Mouse (Mus musculus) MEL (cell line): Measurements from ENCODE around the gene Tmem130. TPM values are rescaled to one million over a fixed set of nuclear protein-coding genes. Genes with fewer than 3 reads are reported as not detected.

Experiments used
- DNase-seq: peaks from one replicate; pipeline ENCODE4 v3.0.0; 2011; ENCODE audit warnings: low read depth, low spot score
- H3K27ac ChIP-seq: 2 replicates; pipeline ENCODE4 v1.5.1; 2012; ENCODE audit warnings: low read depth, mild to moderate bottlenecking, control low read depth, low read length, moderate library complexity; ENCODE audit not compliant: control insufficient read depth
- H3K27me3 ChIP-seq, 2 experiments: fragments of 150-350 bp in 1 of 2; sonication (generic) in 1 of 2; 2 replicates each; pipeline ENCODE4 v1.6.1; 2012; ENCODE audit warnings: low read length in 2 of 2, mild to moderate bottlenecking in 2 of 2, improper control_type of control experiment in 1 of 2, moderate library complexity in 1 of 2; ENCODE audit not compliant: insufficient read depth in 2 of 2, control insufficient read depth in 1 of 2
- H3K36me3 ChIP-seq, 2 experiments: 2 replicates each; pipeline ENCODE4 v1.6.1; 2012 to 2014; ENCODE audit warnings: low read length in 2 of 2, improper control_type of control experiment in 1 of 2, inconsistent platforms in 1 of 2, mild to moderate bottlenecking in 1 of 2; ENCODE audit not compliant: insufficient read depth in 2 of 2, control insufficient read depth in 1 of 2
- H3K4me1 ChIP-seq, 2 experiments: fragments of 150-350 bp in 1 of 2; sonication (generic) in 1 of 2; 2 replicates each; pipeline ENCODE4 v1.6.1; 2012; ENCODE audit warnings: low read length in 2 of 2, improper control_type of control experiment in 1 of 2, mild to moderate bottlenecking in 1 of 2; ENCODE audit not compliant: insufficient read depth in 2 of 2, control insufficient read depth in 1 of 2
- H3K4me3 ChIP-seq, 2 experiments: fragments of 150-350 bp in 1 of 2; sonication (generic) in 1 of 2; 2 replicates each; pipeline ENCODE4 v1.5.1; 2012; ENCODE audit warnings: low read depth in 2 of 2, low read length in 2 of 2, mild to moderate bottlenecking in 2 of 2, moderate library complexity in 2 of 2, control low read depth in 1 of 2, improper control_type of control experiment in 1 of 2; ENCODE audit not compliant: control insufficient read depth in 1 of 2, insufficient read depth in 1 of 2
- H3K79me2 ChIP-seq: 2 replicates; pipeline ENCODE4 v1.6.1; 2012; ENCODE audit warnings: mild to moderate bottlenecking, low read length, moderate library complexity; ENCODE audit not compliant: control insufficient read depth, poor library complexity, insufficient read depth
- H3K9ac ChIP-seq: 2 replicates; pipeline ENCODE4 v1.6.1; 2012; ENCODE audit warnings: low read depth, mild to moderate bottlenecking, control low read depth, low read length, moderate library complexity; ENCODE audit not compliant: control insufficient read depth, poor library complexity, severe bottlenecking
- H3K9me3 ChIP-seq: fragments of 150-350 bp; sonication (generic); replicated peaks from 2 replicates; pipeline ENCODE4 v1.6.1; 2012; ENCODE audit warnings: mild to moderate bottlenecking, low read length, improper control_type of control experiment, moderate library complexity; ENCODE audit not compliant: insufficient read depth
- BHLHE40 ChIP-seq: IDR thresholded peaks from 2 replicates; pipeline ENCODE4 v1.6.1; 2012; ENCODE audit warnings: low read depth, mild to moderate bottlenecking, inconsistent platforms, low read length, improper control_type of control experiment, borderline replicate concordance
- CHD1 ChIP-seq: IDR thresholded peaks from 2 replicates; pipeline ENCODE4 v1.6.1; 2012; ENCODE audit warnings: low read depth, mild to moderate bottlenecking, inconsistent platforms, low read length, improper control_type of control experiment
- CHD2 ChIP-seq: IDR thresholded peaks from 2 replicates; pipeline ENCODE4 v1.6.1; 2011; ENCODE audit warnings: low read length, improper control_type of control experiment
- CTCF ChIP-seq, 3 experiments: IDR thresholded peaks in 2 of 3; conservative IDR thresholded peaks in 1 of 3; 2 replicates each; pipeline ENCODE4 v1.5.1; 2011 to 2012; ENCODE audit warnings: low read length in 3 of 3, low read depth in 2 of 3, mild to moderate bottlenecking in 2 of 3, improper control_type of control experiment in 1 of 3, inconsistent platforms in 1 of 3, mixed read lengths in 1 of 3, moderate library complexity in 1 of 3; ENCODE audit not compliant: control insufficient read depth in 1 of 3, insufficient read depth in 1 of 3, poor library complexity in 1 of 3, severe bottlenecking in 1 of 3
- E2F4 ChIP-seq: IDR thresholded peaks from 2 replicates; pipeline ENCODE4 v1.6.1; 2011; ENCODE audit warnings: low read depth, low read length, improper control_type of control experiment, borderline replicate concordance
- ELF1 ChIP-seq: IDR thresholded peaks from 2 replicates; pipeline ENCODE4 v1.6.1; 2014; ENCODE audit warnings: low read depth, mild to moderate bottlenecking, inconsistent platforms, low read length, improper control_type of control experiment, moderate library complexity
- EP300 ChIP-seq, 2 experiments: IDR thresholded peaks; 2 replicates each; pipeline ENCODE4 v1.6.1; 2011; ENCODE audit warnings: improper control_type of control experiment in 2 of 2, low read length in 2 of 2, low read depth in 1 of 2, mild to moderate bottlenecking in 1 of 2
- ETS1 ChIP-seq: IDR thresholded peaks from 2 replicates; pipeline ENCODE4 v1.6.1; 2012; ENCODE audit warnings: low read depth, mild to moderate bottlenecking, inconsistent platforms, low read length, improper control_type of control experiment, moderate library complexity
- GATA1 ChIP-seq: IDR thresholded peaks from 2 replicates; pipeline ENCODE4 v1.6.1; 2011; ENCODE audit warnings: low read depth, low read length, improper control_type of control experiment
- JUND ChIP-seq: IDR thresholded peaks from 2 replicates; pipeline ENCODE4 v1.6.1; 2011; ENCODE audit warnings: low read depth, mild to moderate bottlenecking, improper control_type of control experiment, low read length
- KAT2A ChIP-seq: conservative IDR thresholded peaks from 2 replicates; pipeline ENCODE4 v1.6.1; 2012; ENCODE audit warnings: low read depth, low read length, improper control_type of control experiment, inconsistent platforms
- MAFK ChIP-seq: IDR thresholded peaks from 2 replicates; pipeline ENCODE4 v1.6.1; 2011; ENCODE audit warnings: low read depth, mild to moderate bottlenecking, low read length, improper control_type of control experiment, borderline replicate concordance
- MAX ChIP-seq: IDR thresholded peaks from 2 replicates; pipeline ENCODE4 v1.6.1; 2011; ENCODE audit warnings: low read length, improper control_type of control experiment
- MYB ChIP-seq: IDR thresholded peaks from 2 replicates; pipeline ENCODE4 v1.6.1; 2011; ENCODE audit warnings: mild to moderate bottlenecking, low read depth, low read length, improper control_type of control experiment
- MYC ChIP-seq: IDR thresholded peaks from 2 replicates; pipeline ENCODE4 v1.6.1; 2011; ENCODE audit warnings: low read depth, mild to moderate bottlenecking, low read length, improper control_type of control experiment, moderate library complexity
- NELFE ChIP-seq: IDR thresholded peaks from 2 replicates; pipeline ENCODE4 v1.6.1; 2011; ENCODE audit warnings: low read depth, low read length, improper control_type of control experiment
- POLR2A ChIP-seq, 2 experiments: IDR thresholded peaks; 2 replicates each; pipeline ENCODE4 v1.6.1; 2011 to 2012; ENCODE audit warnings: low read length in 2 of 2, mild to moderate bottlenecking in 2 of 2, control low read depth in 1 of 2, improper control_type of control experiment in 1 of 2, low read depth in 1 of 2, moderate library complexity in 1 of 2; ENCODE audit not compliant: control insufficient read depth in 1 of 2, insufficient read depth in 1 of 2, poor library complexity in 1 of 2
- SIN3A ChIP-seq: IDR thresholded peaks from 2 replicates; pipeline ENCODE4 v1.6.1; 2012; ENCODE audit warnings: low read length, improper control_type of control experiment, inconsistent platforms
- SMC3 ChIP-seq: IDR thresholded peaks from 2 replicates; pipeline ENCODE4 v1.6.1; 2011; ENCODE audit warnings: low read depth, low read length, improper control_type of control experiment
- TAL1 ChIP-seq: IDR thresholded peaks from 2 replicates; pipeline ENCODE4 v1.6.1; 2012; ENCODE audit warnings: mild to moderate bottlenecking, inconsistent platforms, low read length, moderate library complexity, mixed read lengths
- TCF12 ChIP-seq: IDR thresholded peaks from 2 replicates; pipeline ENCODE4 v1.6.1; 2014; ENCODE audit warnings: low read depth, mild to moderate bottlenecking, inconsistent platforms, low read length, improper control_type of control experiment, moderate library complexity
- UBTF ChIP-seq: IDR thresholded peaks from 2 replicates; pipeline ENCODE4 v1.6.1; 2012; ENCODE audit warnings: low read depth, mild to moderate bottlenecking, inconsistent platforms, low read length, improper control_type of control experiment, moderate library complexity, borderline replicate concordance; ENCODE audit not compliant: insufficient read depth
- USF1 ChIP-seq: IDR thresholded peaks from 2 replicates; pipeline ENCODE4 v1.6.1; 2014; ENCODE audit warnings: low read depth, mild to moderate bottlenecking, inconsistent platforms, low read length, improper control_type of control experiment, moderate library complexity
- polyA plus RNA-seq, 2 experiments: library from polyadenylated mRNA; stranded (reverse) in 1 of 2; unstranded in 1 of 2; fragments of >175 nt in 1 of 2; fragments of >200 nt in 1 of 2; gene quantifications; 2 replicates each; pipeline versions ENCODE4 v1.2.1 to v1.2.4; 2012; ENCODE audit warnings: low replicate concordance in 2 of 2, low read depth in 1 of 2; ENCODE audit not compliant: insufficient read length in 2 of 2, insufficient read depth in 1 of 2, missing spikeins in 1 of 2
- total RNA-seq: library from RNA; depleted of rRNA; stranded (reverse); fragments of 300-350 nt; gene quantifications from 2 replicates; pipeline ENCODE4 v1.2.3, GENCODE M21; 2012

The Tmem130 gene
- total and polyA plus RNA-seq, 3 experiments = 0.14 TPM; not detected in 2

GRCm38 (mm10) chr5:144780654-144781053 is 19.0 kb upstream of the Tmem130 start:
- Histone ChIP-seq H3K9ac (no peak overlapping the region), H3K36me3 (peaks cover 0 to 17% of the 10 kb centered on the region in 2 experiments; a peak in 2 of 4 replicates), H3K4me1 (no peaks in the 10 kb centered on the region), H3K9me3 (no peaks in the 10 kb centered on the region), H3K27me3 (no peaks in the 10 kb centered on the region), H3K4me3 (no peak overlapping the region), H3K27ac (no peak overlapping the region), H3K79me2 (no peaks in the 10 kb centered on the region)
- TF ChIP-seq CHD1 (no peak), BHLHE40 (no peak), SIN3A (no peak), E2F4 (no peak), SMC3 (no peak)
- no peak for DNase-seq

GRCm38 (mm10) chr5:144773231-144773630 is 11.6 kb upstream of the Tmem130 start:
- Histone ChIP-seq H3K27ac (no peak overlapping the region), H3K4me1 (peaks cover 5 to 7% of the 10 kb centered on the region in 2 experiments; a peak in 3 of 4 replicates), H3K9ac (no peak overlapping the region), H3K36me3 (peaks cover 7 to 10% of the 10 kb centered on the region in 2 experiments), H3K27me3 (no peaks in the 10 kb centered on the region), H3K79me2 (peaks cover 16% of the 10 kb centered on the region), H3K9me3 (no peaks in the 10 kb centered on the region), H3K4me3 (no peak overlapping the region)
- DNase-seq = peak; percentile 24
- TF ChIP-seq CTCF (IDR thresholded peaks at IDR 0.05 in 2 of 3, conservative IDR thresholded peaks at IDR 0.05 in 1 of 3; ENCODE audit: control insufficient read depth in 1 of 3, insufficient read depth in 1 of 3, low read depth in 2 of 3, low read length in 3 of 3, poor library complexity in 1 of 3, severe bottlenecking in 1 of 3) (peak in 2 of 3 experiments; percentile 22 to 30; a peak in 4 of 6 replicates), MYC (no peak)

- H3K9me3 ChIP-seq = no peaks in the 10 kb centered on the region
- H3K9ac ChIP-seq = peak overlapping the region; percentile 99
- H3K27me3 ChIP-seq = no peaks in the 10 kb centered on the region
- H3K4me1 ChIP-seq = peaks cover 7 to 9% of the 10 kb centered on the region in 2 experiments
- H3K36me3 ChIP-seq = peaks cover 3 to 10% of the 10 kb centered on the region in 2 experiments; a peak in 3 of 4 replicates
- H3K27ac ChIP-seq = peak overlapping the region; percentile 91
- H3K79me2 ChIP-seq = peaks cover 18% of the 10 kb centered on the region
- H3K4me3 ChIP-seq = peak overlapping the region; percentile 72 to 96
- peak; percentile 78 for DNase-seq
- TF ChIP-seq KAT2A = no peak
- TF ChIP-seq CTCF (IDR thresholded peaks at IDR 0.05 in 2 of 3, conservative IDR thresholded peaks at IDR 0.05 in 1 of 3; ENCODE audit: control insufficient read depth in 1 of 3, insufficient read depth in 1 of 3, low read depth in 2 of 3, low read length in 3 of 3, poor library complexity in 1 of 3, severe bottlenecking in 1 of 3) = 0 out of 6 replicates have a peak, but pooled peaks of 1 of the 3 experiments have one; percentile 4
- 0 out of 2 replicates have a peak, but pooled peaks have one; percentile 13 for TF ChIP-seq MAFK
- TF ChIP-seq MYB = peak; percentile 26; the same call in 1 of the 2 replicates
- peak; percentile 56 for TF ChIP-seq GATA1
- TF ChIP-seq ETS1 = 0 out of 2 replicates have a peak, but pooled peaks have one; percentile 13
- peak; percentile 29; the same call in 1 of the 2 replicates for TF ChIP-seq ELF1
- TF ChIP-seq CHD1 = peak; percentile 62; the same call in 1 of the 2 replicates
- TF ChIP-seq POLR2A (IDR thresholded peaks at IDR 0.05; ENCODE audit: control insufficient read depth in 1 of 2, insufficient read depth in 1 of 2, low read depth in 1 of 2, low read length in 2 of 2, poor library complexity in 1 of 2) = peak in 1 of 2 experiments; percentile 16; a peak in 2 of 4 replicates
- no peak for TF ChIP-seq CHD2
- TF ChIP-seq E2F4 = no peak
- peak; percentile 59 for TF ChIP-seq SIN3A
- TF ChIP-seq TCF12 = peak; percentile 39; the same call in 1 of the 2 replicates
- TF ChIP-seq MAX = 0 out of 2 replicates have a peak, but pooled peaks have one; percentile 14
- TF ChIP-seq USF1 = no peak
- TF ChIP-seq EP300 (IDR thresholded peaks at IDR 0.05; ENCODE audit: low read depth in 1 of 2, low read length in 2 of 2) = peak in 1 of 2 experiments; percentile 52; a peak in 1 of 4 replicates
- TF ChIP-seq JUND = no peak
- peak; percentile 15; the same call in 1 of the 2 replicates for TF ChIP-seq NELFE
- 0 out of 2 replicates have a peak, but pooled peaks have one; percentile 26 for TF ChIP-seq BHLHE40
- no peak for TF ChIP-seq SMC3
- 0 out of 2 replicates have a peak, but pooled peaks have one; percentile 13 for TF ChIP-seq UBTF
- no peak for TF ChIP-seq TAL1
These were observed 7.5 kb upstream of the Tmem130 start for GRCm38 (mm10) chr5:144769067-144769482.
